Mouse (Mus musculus): Measurements from ENCODE around the gene Suv39h1. TPM values are rescaled to one million over a fixed set of nuclear protein-coding genes. Genes with fewer than 3 reads are reported as not detected.
"Not testable (repeated sequence)": the region's sequence is repeated elsewhere in the genome, so short reads cannot be mapped to it uniquely, and the experiment has no call there.

Suv39h1 gene
- polyA plus RNA-seq, 1 experiment from 2014 or later = 69.5 TPM

GRCm38 (mm10) chrX:8090346-8090953 is 15.9 kb upstream of the Suv39h1 start, which contains the start of gene Was:
Gene Was (minus strand): TSS chrX:8090498.
- no peak for ATAC-seq (replicated peaks; ENCODE audit: low FRiP score)
- H3K36me3 ChIP-seq = no peaks in the 10 kb centered on the region
- H3K4me2 ChIP-seq = no peak within 1 kb of the TSS
- WGBS = 83% methylated on average over 14 of the region's 14 CpGs
- no peaks in the 10 kb centered on the region for H3K27me3 ChIP-seq
- no peaks in the 10 kb centered on the region for H3K9me3 ChIP-seq (replicated peaks)
- no peak within 1 kb of the TSS for H3K4me3 ChIP-seq (replicated peaks)
- H3K4me1 ChIP-seq = no peaks in the 10 kb centered on the region
- H3K9ac ChIP-seq = no peak within 1 kb of the TSS
- 0 out of 2 replicates have a peak within 1 kb of the TSS, but pooled peaks have one; percentile 13 for H3K27ac ChIP-seq

- 0 out of 2 replicates have a peak overlapping the region, but pooled peaks have one; percentile 13 for H3K27ac ChIP-seq
- no peak overlapping the region for H3K4me2 ChIP-seq
- ATAC-seq (replicated peaks; ENCODE audit: low FRiP score) = peak; percentile 77; the same call in 1 of the 2 replicates
- WGBS = 56% methylated on average over 3 of the region's 3 CpGs
- H3K9ac ChIP-seq = no peak overlapping the region
- no peak overlapping the region for H3K4me3 ChIP-seq (replicated peaks)
- H3K27me3 ChIP-seq = no peaks in the 10 kb centered on the region
- no peaks in the 10 kb centered on the region for H3K9me3 ChIP-seq (replicated peaks)
- H3K4me1 ChIP-seq = no peaks in the 10 kb centered on the region
- H3K36me3 ChIP-seq = no peaks in the 10 kb centered on the region
Observed at GRCm38 (mm10) chrX:8089746-8090145, 15.2 kb upstream of the Suv39h1 start.

- no peak overlapping the region for H3K27ac ChIP-seq
- H3K36me3 ChIP-seq = no peaks in the 10 kb centered on the region
- H3K9ac ChIP-seq = no peak overlapping the region
- H3K9me3 ChIP-seq (replicated peaks) = no peaks in the 10 kb centered on the region
- WGBS = 83% methylated on average over 8 of the region's 8 CpGs
- H3K4me2 ChIP-seq = no peak overlapping the region
- no peaks in the 10 kb centered on the region for H3K27me3 ChIP-seq
- no peak for ATAC-seq (replicated peaks; ENCODE audit: low FRiP score)
- H3K4me3 ChIP-seq (replicated peaks) = no peak overlapping the region
- no peaks in the 10 kb centered on the region for H3K4me1 ChIP-seq
Observed at GRCm38 (mm10) chrX:8085611-8086010, 11.1 kb upstream of the Suv39h1 start.

GRCm38 (mm10) chrX:8084771-8085259 is 10.3 kb upstream of the Suv39h1 start:
- Histone ChIP-seq H3K27ac (no peak overlapping the region), H3K4me1 (no peaks in the 10 kb centered on the region), H3K9me3 (replicated peaks) (no peaks in the 10 kb centered on the region), H3K4me3 (replicated peaks) (no peak overlapping the region), H3K36me3 (no peaks in the 10 kb centered on the region), H3K9ac (no peak overlapping the region), H3K27me3 (no peaks in the 10 kb centered on the region), H3K4me2 (no peak overlapping the region)
- ATAC-seq (replicated peaks; ENCODE audit: low FRiP score) = no peak
- 85% methylated on average over 6 of the region's 6 CpGs for WGBS

GRCm38 (mm10) chrX:8075104-8075503 is 544 bp upstream of the Suv39h1 start:
- H3K9ac ChIP-seq = 0 out of 2 replicates have a peak overlapping the region, but pooled peaks have one; percentile 33
- H3K36me3 ChIP-seq = peaks cover 17% of the 10 kb centered on the region
- 40% methylated on average over 3 of the region's 3 CpGs for WGBS
- H3K4me3 ChIP-seq (replicated peaks) = peak overlapping the region; percentile 64
- ATAC-seq (replicated peaks; ENCODE audit: low FRiP score) = peak; percentile 30; the same call in 1 of the 2 replicates
- H3K4me1 ChIP-seq = no peaks in the 10 kb centered on the region
- H3K4me2 ChIP-seq = peak overlapping the region; percentile 56
- peak overlapping the region; percentile 67 for H3K27ac ChIP-seq
- no peaks in the 10 kb centered on the region for H3K27me3 ChIP-seq
- no peaks in the 10 kb centered on the region for H3K9me3 ChIP-seq (replicated peaks)

- no peaks in the 10 kb centered on the region for H3K27me3 ChIP-seq
- H3K36me3 ChIP-seq = peaks cover 26% of the 10 kb centered on the region
- 22% methylated on average over 61 of the region's 64 CpGs for WGBS
- peak overlapping the region; percentile 54 for H3K4me2 ChIP-seq
- H3K9ac ChIP-seq = peak overlapping the region; percentile 66
- ATAC-seq (replicated peaks; ENCODE audit: low FRiP score) = peak; percentile 29; the same call in 1 of the 2 replicates
- peak overlapping the region; percentile 64 for H3K4me3 ChIP-seq (replicated peaks)
- no peaks in the 10 kb centered on the region for H3K9me3 ChIP-seq (replicated peaks)
- H3K4me1 ChIP-seq = no peaks in the 10 kb centered on the region
- peak overlapping the region; percentile 94 for H3K27ac ChIP-seq
Observed at GRCm38 (mm10) chrX:8073881-8074429, 605 bp downstream of the Suv39h1 start.

- no peak overlapping the region for H3K9ac ChIP-seq
- ATAC-seq (replicated peaks; ENCODE audit: low FRiP score) = no peak
- no peaks in the 10 kb centered on the region for H3K4me1 ChIP-seq
- peaks cover 64% of the 10 kb centered on the region for H3K36me3 ChIP-seq
- no peaks in the 10 kb centered on the region for H3K27me3 ChIP-seq
- no peak overlapping the region for H3K4me3 ChIP-seq (replicated peaks)
- H3K9me3 ChIP-seq (replicated peaks) = no peaks in the 10 kb centered on the region
- no peak overlapping the region for H3K4me2 ChIP-seq
- WGBS = 97% methylated on average over 1 of the region's 1 CpGs
- no peak overlapping the region for H3K27ac ChIP-seq
Observed at GRCm38 (mm10) chrX:8069166-8069565, 5.4 kb downstream of the Suv39h1 start.

GRCm38 (mm10) chrX:8051044-8051781 is 23.3 kb downstream of the Suv39h1 start:
- not testable (repeated sequence) for ATAC-seq (replicated peaks; ENCODE audit: low FRiP score); H3K9ac ChIP-seq; H3K9me3 ChIP-seq (replicated peaks); H3K27me3 ChIP-seq; H3K4me1 ChIP-seq; H3K36me3 ChIP-seq; H3K27ac ChIP-seq; H3K4me3 ChIP-seq (replicated peaks); H3K4me2 ChIP-seq
- WGBS = 88% methylated on average over 8 of the region's 8 CpGs

- Histone ChIP-seq H3K4me3 (replicated peaks) (no peak overlapping the region), H3K4me2 (no peak overlapping the region), H3K27ac (no peak overlapping the region), H3K36me3 (no peaks in the 10 kb centered on the region), H3K4me1 (no peaks in the 10 kb centered on the region), H3K27me3 (no peaks in the 10 kb centered on the region), H3K9me3 (replicated peaks) (no peaks in the 10 kb centered on the region), H3K9ac (no peak overlapping the region)
- no peak for ATAC-seq (replicated peaks; ENCODE audit: low FRiP score)
- 61% methylated on average over 1 of the region's 1 CpGs for whole genome bisulfite sequencing
Observed at GRCm38 (mm10) chrX:8033009-8033408, 41.6 kb downstream of the Suv39h1 start.

- Histone ChIP-seq H3K9me3 (replicated peaks) (no peaks in the 10 kb centered on the region), H3K4me3 (replicated peaks) (no peak overlapping the region), H3K27ac (no peak overlapping the region), H3K36me3 (no peaks in the 10 kb centered on the region), H3K9ac (no peak overlapping the region), H3K27me3 (no peaks in the 10 kb centered on the region), H3K4me2 (no peak overlapping the region), H3K4me1 (no peaks in the 10 kb centered on the region)
- ATAC-seq (replicated peaks; ENCODE audit: low FRiP score) = no peak
- WGBS = 61% methylated on average over 4 of the region's 4 CpGs
Observed at GRCm38 (mm10) chrX:8026811-8027210, 47.7 kb downstream of the Suv39h1 start.

GRCm38 (mm10) chrX:8024795-8025194 is 49.8 kb downstream of the Suv39h1 start:
- no peak overlapping the region for H3K4me3 ChIP-seq (replicated peaks)
- H3K36me3 ChIP-seq = no peaks in the 10 kb centered on the region
- 66% methylated on average over 2 of the region's 2 CpGs for WGBS
- ATAC-seq (replicated peaks; ENCODE audit: low FRiP score) = no peak
- H3K9me3 ChIP-seq (replicated peaks) = no peaks in the 10 kb centered on the region
- no peaks in the 10 kb centered on the region for H3K27me3 ChIP-seq
- H3K4me2 ChIP-seq = no peak overlapping the region
- no peak overlapping the region for H3K9ac ChIP-seq
- H3K4me1 ChIP-seq = no peaks in the 10 kb centered on the region
- no peak overlapping the region for H3K27ac ChIP-seq

GRCm38 (mm10) chrX:8020111-8020778 is 54.3 kb downstream of the Suv39h1 start:
- Histone ChIP-seq H3K4me1 (no peaks in the 10 kb centered on the region), H3K4me3 (replicated peaks) (no peak overlapping the region), H3K27ac (no peak overlapping the region), H3K27me3 (no peaks in the 10 kb centered on the region), H3K36me3 (no peaks in the 10 kb centered on the region), H3K9me3 (replicated peaks) (no peaks in the 10 kb centered on the region), H3K9ac (no peak overlapping the region), H3K4me2 (no peak overlapping the region)
- no peak for ATAC-seq (replicated peaks; ENCODE audit: low FRiP score)
- WGBS = 76% methylated on average over 2 of the region's 2 CpGs

Measured in kidney, embryonic 15.5 days (tissue).